Comparison of ENCODE assay signal across 8 mouse cellular contexts in genomic region chr10:94919552-94919951, GRCm38 (mm10). TPM values are rescaled to one million over a fixed set of nuclear protein-coding genes. Genes with fewer than 3 reads are reported as not detected.
DNase-seq lines count a peak whose midpoint lies in the region; ATAC-seq and TF ChIP-seq lines count a peak whose summit lies in the region.

No protein-coding gene starts in this region.

- ATAC-seq in common myeloid progenitor, adult 5-6 weeks (replicated peaks; ENCODE audit: low read depth, poor library complexity, severe bottlenecking) = peak; percentile 56
- no peak for ATAC-seq in kidney, postnatal 0 days (replicated peaks; ENCODE audit: low FRiP score, low read depth)
- ATAC-seq in megakaryocyte, adult 5-6 weeks (ENCODE audit: poor library complexity, severe bottlenecking) = peak; percentile 53

- no peaks in the 10 kb centered on the region for H3K9me3 ChIP-seq in kidney, postnatal 0 days (replicated peaks; ENCODE audit: low read length)

- no peaks in the 10 kb centered on the region for H3K27me3 ChIP-seq in kidney, postnatal 0 days (ENCODE audit: insufficient read depth, low read length)

- no peak overlapping the region for H3K27ac ChIP-seq in kidney, postnatal 0 days

- no peak overlapping the region for H3K4me3 ChIP-seq in kidney, postnatal 0 days (replicated peaks; ENCODE audit: low read depth, low read length)

- WGBS in kidney, postnatal 0 days = 37% methylated on average over 12 of the region's 12 CpGs

- intact Hi-C loops in gastrocnemius, postnatal 36 days (cut with DNase I) = no loop called here

- no peak overlapping the region for H3K9ac ChIP-seq in kidney, postnatal 0 days (ENCODE audit: low read depth, low read length)

- H3K4me2 ChIP-seq in kidney, postnatal 0 days (ENCODE audit: low read length) = no peak overlapping the region; the same call in 1 of the 2 replicates

- H3K4me1 ChIP-seq in kidney, postnatal 0 days (replicated peaks; ENCODE audit: insufficient read depth, low read length) = no peaks in the 10 kb centered on the region

- DNase-seq in gastrocnemius, adult 18-20 months (ENCODE audit: low spot score) = peak; percentile 21
- DNase-seq in gastrocnemius, postnatal 36 days = no peak
- DNase-seq in MN1 (ENCODE audit: low spot score) = peak; percentile 84
- peak; percentile 42 for DNase-seq in kidney, postnatal 0 days (ENCODE audit: low spot score)
- peak; percentile 67 for DNase-seq in thymus, postnatal 14 days
- no peak for DNase-seq in neural tube, embryonic 10.5 days (ENCODE audit: extremely low spot score, low spot score)

- no peaks in the 10 kb centered on the region for H3K36me3 ChIP-seq in kidney, postnatal 0 days (ENCODE audit: insufficient read depth, low read length)

- no peak for TF ChIP-seq CTCF in kidney, postnatal 0 days (IDR thresholded peaks at IDR 0.05; ENCODE audit: low read depth)

RNA-seq across cellular contexts. Expression of gene Plxnc1, which starts 25.1 kb away (rescaled TPM):
- total RNA-seq in gastrocnemius, adult 18-20 months (2021) = under 1 TPM; 0.43 to 0.85 TPM
- total RNA-seq in gastrocnemius, postnatal 36 days (2021) = under 1 TPM; 0.56 to 0.62 TPM
- 59.0 and 61.7 TPM in 2 replicates for total RNA-seq in common myeloid progenitor, adult 5-6 weeks (2017)
- polyA plus RNA-seq in kidney, postnatal 0 days (2015; fragmentation: Nextera tagmentation; extraction: Ambion mirVana) = 0.94 and 1.3 TPM in 2 replicates
- 38.6 and 47.9 TPM in 2 replicates for total RNA-seq in megakaryocyte, adult 5-6 weeks (2015)
- 29.9 and 33.5 TPM in 2 replicates for total RNA-seq in megakaryocyte, adult 5-6 weeks (2017)

Comparison
In these comparisons a context has a peak if more than half of its experiments do, and no peak if none do; other contexts are left out.
1. DNase-seq: peak in gastrocnemius, adult 18-20 months (single experiment), MN1 (single experiment), kidney, postnatal 0 days (single experiment) and thymus, postnatal 14 days (single experiment); none in gastrocnemius, postnatal 36 days (0 of 2) and neural tube, embryonic 10.5 days (single experiment).
2. RNA of gene Plxnc1, which starts 25.1 kb away (total RNA-seq): 59.0 to 61.7 TPM in common myeloid progenitor, adult 5-6 weeks and 29.9 to 47.9 TPM in megakaryocyte, adult 5-6 weeks; 0.43 to 0.85 TPM in gastrocnemius, adult 18-20 months and 0.56 to 0.62 TPM in gastrocnemius, postnatal 36 days; every median in the first group is over 10 times any median in the second.